Mouse (Mus musculus) testis, adult 2 months (tissue): Measurements from ENCODE around the gene Abhd16b.

Source experiments
- CTCF ChIP-seq: fragments of 200-500 bp; IDR thresholded peaks from 2 replicates; pipeline ENCODE4 v1.5.1; 2012; ENCODE audit warnings: low read depth, mild to moderate bottlenecking, inconsistent platforms, low read length, moderate library complexity; ENCODE audit not compliant: control insufficient read depth, insufficient read depth, insufficient replicate concordance
- POLR2A ChIP-seq: fragments of 200-500 bp; IDR thresholded peaks from 2 replicates; pipeline ENCODE4 v1.6.1; 2012; ENCODE audit warnings: low read depth, mild to moderate bottlenecking, inconsistent platforms, low read length, moderate library complexity; ENCODE audit not compliant: control insufficient read depth

- no peak for TF ChIP-seq CTCF
- TF ChIP-seq POLR2A = no peak
Observed at GRCm38 (mm10) chr2:181525526-181525925, 32.5 kb downstream of the Abhd16b start.
